Mouse (Mus musculus) ES-Bruce4 (cell line): ENCODE data around the gene Gm11077. TPM values are rescaled to one million over a fixed set of nuclear protein-coding genes. Genes with fewer than 3 reads are reported as not detected.

Source experiments
- H3K27ac ChIP-seq: 2 replicates; pipeline ENCODE4 v1.5.1; 2012; ENCODE audit warnings: low read length, inconsistent platforms; ENCODE audit not compliant: insufficient read depth
- H3K27me3 ChIP-seq: 2 replicates; pipeline ENCODE4 v1.6.1; 2012; ENCODE audit warnings: mild to moderate bottlenecking, low read length, inconsistent platforms; ENCODE audit not compliant: control insufficient read depth, poor library complexity, insufficient read depth, severe bottlenecking
- H3K36me3 ChIP-seq: 2 replicates; pipeline ENCODE4 v1.6.1; 2012; ENCODE audit warnings: inconsistent platforms, mild to moderate bottlenecking, low read length, moderate library complexity; ENCODE audit not compliant: control insufficient read depth, poor library complexity, insufficient read depth, severe bottlenecking
- H3K4me1 ChIP-seq: one replicate; pipeline ENCODE4 v1.8.1; 2011; ENCODE audit warnings: low read length; ENCODE audit not compliant: control insufficient read depth, insufficient read depth
- H3K4me3 ChIP-seq: 2 replicates; pipeline ENCODE4 v1.5.1; 2011; ENCODE audit warnings: low read depth, mild to moderate bottlenecking, low read length
- H3K9ac ChIP-seq: 2 replicates; pipeline ENCODE4 v1.6.1; 2012; ENCODE audit warnings: low read depth, mild to moderate bottlenecking, inconsistent platforms; ENCODE audit not compliant: poor library complexity, severe bottlenecking
- H3K9me3 ChIP-seq: replicated peaks from 2 replicates; pipeline ENCODE4 v1.6.1; 2012; ENCODE audit warnings: mild to moderate bottlenecking, low read length, inconsistent platforms; ENCODE audit not compliant: control insufficient read depth, poor library complexity, insufficient read depth, severe bottlenecking
- CTCF ChIP-seq: IDR thresholded peaks from one replicate; pipeline ENCODE4 v1.8.1; 2011; ENCODE audit warnings: low read depth, low read length
- EP300 ChIP-seq: IDR thresholded peaks from 2 replicates; pipeline ENCODE4 v1.6.1; 2011; ENCODE audit warnings: low read depth, low read length; ENCODE audit not compliant: insufficient read depth
- POLR2A ChIP-seq: IDR thresholded peaks from one replicate; pipeline ENCODE4 v1.8.1; 2011; ENCODE audit warnings: low read length; ENCODE audit not compliant: insufficient read depth
- polyA plus RNA-seq: library from polyadenylated mRNA; stranded (reverse); fragments of >200 nt; gene quantifications from 2 replicates; pipeline ENCODE4 v1.2.4, GENCODE M21; 2011; ENCODE audit warnings: low read depth; ENCODE audit not compliant: missing spikeins, insufficient read depth, insufficient read length

Gm11077 gene
- polyA plus RNA-seq, 1 experiment = not detected

DNA sequence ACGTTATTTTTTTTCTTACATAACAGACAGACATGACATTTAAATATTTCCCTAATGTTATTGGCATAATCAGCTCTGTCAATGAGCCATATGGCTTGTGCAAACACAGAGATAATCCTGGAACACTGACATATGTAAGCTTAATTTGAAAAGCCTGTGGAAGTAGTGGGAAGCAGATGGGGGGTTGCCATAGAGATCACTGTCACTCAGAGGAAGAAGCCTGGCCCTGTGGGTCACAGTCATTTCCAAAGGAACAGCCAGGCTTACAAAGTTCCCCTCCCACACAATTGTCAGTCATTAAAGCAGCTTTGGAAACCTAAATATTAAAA is 2.3 kb downstream of the Gm11077 start:
- no peak overlapping the region for H3K9ac ChIP-seq
- H3K27me3 ChIP-seq = no peaks in the 10 kb centered on the region
- H3K4me1 ChIP-seq = peaks cover 4% of the 10 kb centered on the region
- peaks cover 5% of the 10 kb centered on the region for H3K9me3 ChIP-seq
- H3K36me3 ChIP-seq = no peaks in the 10 kb centered on the region
- H3K27ac ChIP-seq = no peak overlapping the region
- TF ChIP-seq EP300 (no peak), CTCF (no peak)
- no peak overlapping the region for H3K4me3 ChIP-seq

DNA sequence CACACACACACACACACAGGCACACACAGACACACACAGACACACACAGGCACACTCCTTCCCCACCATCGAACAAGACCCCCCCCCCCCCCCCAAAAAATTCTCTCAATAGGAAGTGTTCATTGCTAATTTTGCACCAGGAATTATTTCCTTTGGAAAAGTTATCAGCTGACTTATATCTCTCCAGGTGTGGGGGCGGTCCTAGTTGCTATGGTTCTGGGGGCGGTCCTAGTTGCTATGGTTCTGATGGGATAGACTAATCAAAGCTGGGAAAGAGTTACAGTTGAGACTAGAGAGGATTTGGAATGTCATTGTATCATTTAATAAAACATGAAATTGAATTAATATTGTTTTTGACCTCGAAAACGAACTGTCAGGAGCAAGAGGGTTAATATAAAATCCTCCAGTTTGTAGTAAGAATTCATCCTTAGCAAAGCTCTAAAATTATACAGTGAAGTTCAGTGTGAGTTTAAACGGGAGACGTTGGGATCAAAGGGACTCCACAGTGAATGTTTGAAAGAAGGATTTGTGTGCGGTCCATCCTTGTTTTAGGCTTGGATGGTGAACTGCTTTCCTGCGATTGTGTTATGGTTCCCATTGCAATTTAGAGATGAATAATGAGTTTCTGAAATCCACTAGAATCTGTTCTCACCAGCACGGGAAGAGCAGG is 4.0 kb downstream of the Gm11077 start:
- peaks cover 5% of the 10 kb centered on the region for H3K9me3 ChIP-seq

DNA sequence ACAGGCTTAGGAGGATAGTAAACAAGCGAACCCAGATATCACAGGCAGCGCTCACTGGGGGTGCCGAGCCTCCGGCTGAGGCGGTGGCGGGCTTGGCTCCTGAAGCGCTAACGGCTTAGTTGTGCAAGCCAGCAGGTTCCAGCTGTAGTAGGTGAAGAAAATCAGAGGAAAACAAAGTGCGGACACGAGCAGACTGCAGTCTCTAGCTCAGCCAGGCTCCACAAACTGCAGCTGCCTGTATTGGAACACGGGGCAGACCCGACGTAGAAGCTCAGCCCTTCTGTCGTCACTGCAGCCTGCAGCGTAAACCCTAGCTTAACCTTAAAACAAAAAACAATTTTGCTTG is 4.5 kb downstream of the Gm11077 start:
- no peaks in the 10 kb centered on the region for H3K36me3 ChIP-seq
- no peak overlapping the region for H3K27ac ChIP-seq
- TF ChIP-seq POLR2A (no peak), EP300 (0 out of 2 replicates have a peak, but pooled peaks have one; percentile 8)
- H3K9ac ChIP-seq = no peak overlapping the region
- no peaks in the 10 kb centered on the region for H3K4me1 ChIP-seq
- H3K27me3 ChIP-seq = no peaks in the 10 kb centered on the region
- H3K4me3 ChIP-seq = peak overlapping the region; percentile 9
- peaks cover 5% of the 10 kb centered on the region for H3K9me3 ChIP-seq

More for the DNA sequence above, 4.0 kb downstream of the Gm11077 start:
- H3K4me3 ChIP-seq = no peak overlapping the region; the same call in 1 of the 2 replicates
- H3K4me1 ChIP-seq = no peaks in the 10 kb centered on the region
- H3K27me3 ChIP-seq = no peaks in the 10 kb centered on the region
- no peak for TF ChIP-seq CTCF
- TF ChIP-seq EP300 = no peak
- TF ChIP-seq POLR2A = no peak
- H3K9ac ChIP-seq = no peak overlapping the region
- H3K27ac ChIP-seq = no peak overlapping the region
- H3K36me3 ChIP-seq = no peaks in the 10 kb centered on the region

DNA sequence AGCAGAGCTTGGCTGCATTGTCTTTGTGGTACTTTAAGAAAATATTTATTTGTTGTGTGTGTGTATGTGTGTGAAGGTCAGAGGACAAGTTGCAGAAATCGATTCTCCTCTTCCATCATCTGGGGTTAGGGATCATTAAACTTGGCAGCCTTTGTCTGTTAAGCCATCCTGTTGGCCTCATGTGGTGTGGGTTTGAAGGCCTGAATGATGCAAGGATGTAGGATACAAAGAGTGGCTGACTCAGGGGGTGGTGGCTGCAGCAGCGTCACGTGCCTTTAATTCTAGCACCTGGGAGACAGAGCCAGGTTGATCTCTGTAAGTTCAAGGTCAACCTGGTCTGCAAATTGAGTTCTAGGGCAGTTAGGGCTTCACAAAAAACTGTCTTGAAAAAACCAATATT is 16.5 kb downstream of the Gm11077 start:
- no peak for TF ChIP-seq CTCF
- peak; percentile 37; the same call in 1 of the 2 replicates for TF ChIP-seq EP300
- Histone ChIP-seq H3K27me3 (peaks cover 1% of the 10 kb centered on the region; the same call in 1 of the 2 replicates), H3K9me3 (no peaks in the 10 kb centered on the region), H3K36me3 (no peaks in the 10 kb centered on the region), H3K4me3 (no peak overlapping the region), H3K27ac (no peak overlapping the region), H3K9ac (no peak overlapping the region), H3K4me1 (peaks cover 3% of the 10 kb centered on the region)

DNA sequence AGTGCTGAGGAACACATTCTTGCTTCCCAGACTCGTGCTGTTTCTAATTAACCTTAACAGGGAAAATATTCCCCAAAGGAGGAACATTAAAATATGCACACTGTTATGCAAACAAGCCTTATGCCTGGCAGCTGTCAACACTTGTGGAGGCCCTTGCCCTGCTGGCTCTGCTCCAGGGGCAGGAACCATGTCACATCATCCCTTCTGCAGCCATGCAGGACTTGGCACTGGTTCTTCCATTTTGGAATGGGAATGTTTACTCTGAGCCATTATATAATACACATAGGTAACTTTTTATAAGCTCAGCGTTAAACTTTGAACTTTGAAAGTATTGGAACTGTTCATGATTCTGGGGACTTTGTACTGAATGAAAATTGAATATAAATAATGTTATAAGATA is 18.5 kb downstream of the Gm11077 start:
- H3K36me3 ChIP-seq = no peaks in the 10 kb centered on the region
- no peaks in the 10 kb centered on the region for H3K9me3 ChIP-seq
- no peak for TF ChIP-seq POLR2A
- TF ChIP-seq CTCF = no peak
- no peak for TF ChIP-seq EP300
- H3K4me3 ChIP-seq = no peak overlapping the region
- peaks cover 1% of the 10 kb centered on the region; the same call in 1 of the 2 replicates for H3K27me3 ChIP-seq
- H3K27ac ChIP-seq = no peak overlapping the region
- H3K4me1 ChIP-seq = peaks cover 3% of the 10 kb centered on the region
- H3K9ac ChIP-seq = no peak overlapping the region

DNA sequence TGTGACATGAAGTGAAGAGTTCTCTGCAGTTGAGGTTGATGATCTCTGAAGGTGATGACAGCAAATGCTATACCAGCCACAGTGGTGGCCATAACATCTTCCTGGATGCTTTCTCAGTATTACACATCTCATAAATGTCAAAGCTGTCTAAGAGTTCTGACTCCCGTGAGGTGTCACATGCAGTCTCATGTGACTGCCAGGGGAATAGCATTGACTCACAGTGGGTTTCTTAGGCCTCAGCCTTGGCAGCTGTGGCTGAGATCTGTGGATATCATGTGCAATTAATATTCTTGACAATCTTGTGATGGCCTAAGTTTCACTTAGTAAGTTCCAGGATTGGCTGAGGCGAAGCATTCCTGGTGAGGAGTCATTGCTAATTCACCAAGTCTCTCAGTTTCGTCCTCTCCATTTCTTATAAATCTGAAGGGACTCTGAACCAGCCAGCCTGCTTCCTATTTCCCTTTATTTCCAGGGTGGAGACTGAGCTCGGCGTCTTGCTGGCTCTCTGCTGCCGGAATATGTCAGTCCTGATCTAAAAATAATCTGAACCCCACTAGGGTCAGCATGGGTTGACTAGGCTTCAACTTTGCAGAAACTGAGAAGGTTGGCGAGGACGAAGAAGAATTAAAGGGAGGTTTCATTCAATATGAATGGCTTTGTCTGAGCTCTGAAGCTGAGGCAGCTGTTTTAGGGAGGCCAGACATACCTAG is 21.4 kb downstream of the Gm11077 start:
- Histone ChIP-seq H3K27me3 (peaks cover 1% of the 10 kb centered on the region; the same call in 1 of the 2 replicates), H3K36me3 (no peaks in the 10 kb centered on the region), H3K27ac (no peak overlapping the region), H3K4me1 (peaks cover 3% of the 10 kb centered on the region), H3K4me3 (no peak overlapping the region), H3K9ac (no peak overlapping the region), H3K9me3 (no peaks in the 10 kb centered on the region)
- no peak for TF ChIP-seq CTCF
- no peak for TF ChIP-seq EP300
- TF ChIP-seq POLR2A = no peak
